Mouse (Mus musculus): ENCODE data around the gene Hoxa5. TPM values are rescaled to one million over a fixed set of nuclear protein-coding genes. Genes with fewer than 3 reads are reported as not detected.

The Hoxa5 gene
- polyA plus RNA-seq, 1 experiment from 2014 or later: 2.6 TPM

- ATAC-seq (replicated peaks; ENCODE audit: insufficient number of reproducible peaks, low FRiP score, low TSS enrichment): no peak
- WGBS (ENCODE audit: insufficient replicate concordance): under 1% methylated on average over 27 of the region's 27 CpGs
- no peaks in the 10 kb centered on the region for H3K9me3 ChIP-seq (replicated peaks; ENCODE audit: control insufficient read depth, low read length)
- H3K9ac ChIP-seq (ENCODE audit: low read depth, low read length): no peak overlapping the region
- peaks cover 5% of the 10 kb centered on the region; the same call in 1 of the 2 replicates for H3K4me1 ChIP-seq (ENCODE audit: control insufficient read depth, insufficient read depth, low read length)
- no peaks in the 10 kb centered on the region for H3K36me3 ChIP-seq (ENCODE audit: control insufficient read depth, insufficient read depth, low read length)
- H3K27ac ChIP-seq (ENCODE audit: low read depth, low read length): no peak overlapping the region
- peaks cover 96% of the 10 kb centered on the region for H3K27me3 ChIP-seq (ENCODE audit: control insufficient read depth, insufficient read depth, low read length)
- H3K4me3 ChIP-seq (ENCODE audit: low read depth, low read length): 0 out of 2 replicates have a peak overlapping the region, but pooled peaks have one; percentile 4
- no peak overlapping the region; the same call in 1 of the 2 replicates for H3K4me2 ChIP-seq
Measured at GRCm38 (mm10) chr6:52248638-52249414, 44.4 kb upstream of the Hoxa5 start.

GRCm38 (mm10) chr6:52247766-52248637 is 43.6 kb upstream of the Hoxa5 start:
- no peak overlapping the region for H3K4me2 ChIP-seq
- peaks cover 5% of the 10 kb centered on the region; the same call in 1 of the 2 replicates for H3K4me1 ChIP-seq (ENCODE audit: control insufficient read depth, insufficient read depth, low read length)
- no peaks in the 10 kb centered on the region for H3K36me3 ChIP-seq (ENCODE audit: control insufficient read depth, insufficient read depth, low read length)
- H3K27me3 ChIP-seq (ENCODE audit: control insufficient read depth, insufficient read depth, low read length): peaks cover 96% of the 10 kb centered on the region
- no peaks in the 10 kb centered on the region for H3K9me3 ChIP-seq (replicated peaks; ENCODE audit: control insufficient read depth, low read length)
- H3K9ac ChIP-seq (ENCODE audit: low read depth, low read length): no peak overlapping the region
- ATAC-seq (replicated peaks; ENCODE audit: insufficient number of reproducible peaks, low FRiP score, low TSS enrichment): no peak
- WGBS (ENCODE audit: insufficient replicate concordance): under 1% methylated on average over 23 of the region's 23 CpGs
- no peak overlapping the region for H3K27ac ChIP-seq (ENCODE audit: low read depth, low read length)
- no peak overlapping the region for H3K4me3 ChIP-seq (ENCODE audit: low read depth, low read length)

- H3K4me3 ChIP-seq (ENCODE audit: low read depth, low read length): no peak overlapping the region
- no peak overlapping the region for H3K27ac ChIP-seq (ENCODE audit: low read depth, low read length)
- no peaks in the 10 kb centered on the region for H3K36me3 ChIP-seq (ENCODE audit: control insufficient read depth, insufficient read depth, low read length)
- H3K9ac ChIP-seq (ENCODE audit: low read depth, low read length): no peak overlapping the region
- peaks cover 96% of the 10 kb centered on the region for H3K27me3 ChIP-seq (ENCODE audit: control insufficient read depth, insufficient read depth, low read length)
- H3K9me3 ChIP-seq (replicated peaks; ENCODE audit: control insufficient read depth, low read length): no peaks in the 10 kb centered on the region
- no peak for ATAC-seq (replicated peaks; ENCODE audit: insufficient number of reproducible peaks, low FRiP score, low TSS enrichment)
- H3K4me1 ChIP-seq (ENCODE audit: control insufficient read depth, insufficient read depth, low read length): peaks cover 5% of the 10 kb centered on the region; the same call in 1 of the 2 replicates
- 2% methylated on average over 3 of the region's 3 CpGs for WGBS (ENCODE audit: insufficient replicate concordance)
- no peak overlapping the region for H3K4me2 ChIP-seq
Measured at GRCm38 (mm10) chr6:52246916-52247315, 42.5 kb upstream of the Hoxa5 start.

GRCm38 (mm10) chr6:52246403-52246803 is 42.0 kb upstream of the Hoxa5 start:
- H3K4me1 ChIP-seq (ENCODE audit: control insufficient read depth, insufficient read depth, low read length): peaks cover 5% of the 10 kb centered on the region; the same call in 1 of the 2 replicates
- H3K36me3 ChIP-seq (ENCODE audit: control insufficient read depth, insufficient read depth, low read length): no peaks in the 10 kb centered on the region
- H3K4me2 ChIP-seq: no peak overlapping the region; the same call in 1 of the 2 replicates
- H3K9ac ChIP-seq (ENCODE audit: low read depth, low read length): no peak overlapping the region
- H3K4me3 ChIP-seq (ENCODE audit: low read depth, low read length): no peak overlapping the region
- H3K27me3 ChIP-seq (ENCODE audit: control insufficient read depth, insufficient read depth, low read length): peaks cover 96% of the 10 kb centered on the region
- no peak for ATAC-seq (replicated peaks; ENCODE audit: insufficient number of reproducible peaks, low FRiP score, low TSS enrichment)
- no peak overlapping the region for H3K27ac ChIP-seq (ENCODE audit: low read depth, low read length)
- under 1% methylated on average over 26 of the region's 26 CpGs for WGBS (ENCODE audit: insufficient replicate concordance)
- H3K9me3 ChIP-seq (replicated peaks; ENCODE audit: control insufficient read depth, low read length): no peaks in the 10 kb centered on the region

- Histone ChIP-seq H3K27me3 (ENCODE audit: control insufficient read depth, insufficient read depth, low read length) (peaks cover 96% of the 10 kb centered on the region), H3K9ac (ENCODE audit: low read depth, low read length) (no peak within 1 kb of the TSS), H3K4me1 (ENCODE audit: control insufficient read depth, insufficient read depth, low read length) (peaks cover 5% of the 10 kb centered on the region; the same call in 1 of the 2 replicates), H3K36me3 (ENCODE audit: control insufficient read depth, insufficient read depth, low read length) (no peaks in the 10 kb centered on the region), H3K27ac (ENCODE audit: low read depth, low read length) (no peak within 1 kb of the TSS), H3K4me3 (ENCODE audit: low read depth, low read length) (peak within 1 kb of the TSS; percentile 25), H3K9me3 (replicated peaks; ENCODE audit: control insufficient read depth, low read length) (no peaks in the 10 kb centered on the region), H3K4me2 (peak within 1 kb of the TSS; percentile 27)
- ATAC-seq (replicated peaks; ENCODE audit: insufficient number of reproducible peaks, low FRiP score, low TSS enrichment): no peak
- 1% methylated on average over 20 of the region's 20 CpGs for WGBS (ENCODE audit: insufficient replicate concordance)
Measured at GRCm38 (mm10) chr6:52245757-52246142, 41.4 kb upstream of the Hoxa5 start, which contains the start of gene Hoxa11. TSS of gene Hoxa11 (minus strand) at chr6:52245810.

GRCm38 (mm10) chr6:52245040-52245756 is 40.8 kb upstream of the Hoxa5 start:
- H3K36me3 ChIP-seq (ENCODE audit: control insufficient read depth, insufficient read depth, low read length): no peaks in the 10 kb centered on the region
- no peak overlapping the region for H3K9ac ChIP-seq (ENCODE audit: low read depth, low read length)
- no peaks in the 10 kb centered on the region for H3K9me3 ChIP-seq (replicated peaks; ENCODE audit: control insufficient read depth, low read length)
- peak overlapping the region; percentile 25 for H3K4me3 ChIP-seq (ENCODE audit: low read depth, low read length)
- H3K27ac ChIP-seq (ENCODE audit: low read depth, low read length): no peak overlapping the region
- WGBS (ENCODE audit: insufficient replicate concordance): 1% methylated on average over 71 of the region's 71 CpGs
- ATAC-seq (replicated peaks; ENCODE audit: insufficient number of reproducible peaks, low FRiP score, low TSS enrichment): no peak
- peak overlapping the region; percentile 27; the same call in 1 of the 2 replicates for H3K4me2 ChIP-seq
- peaks cover 97% of the 10 kb centered on the region for H3K27me3 ChIP-seq (ENCODE audit: control insufficient read depth, insufficient read depth, low read length)
- H3K4me1 ChIP-seq (ENCODE audit: control insufficient read depth, insufficient read depth, low read length): peaks cover 5% of the 10 kb centered on the region; the same call in 1 of the 2 replicates

- no peak overlapping the region for H3K9ac ChIP-seq (ENCODE audit: low read depth, low read length)
- H3K4me3 ChIP-seq (ENCODE audit: low read depth, low read length): peak overlapping the region; percentile 25
Measured at GRCm38 (mm10) chr6:52244471-52245039, 40.2 kb upstream of the Hoxa5 start.

More at GRCm38 (mm10) chr6:52244471-52245039, 40.2 kb upstream of the Hoxa5 start:
- 2% methylated on average over 23 of the region's 23 CpGs for WGBS (ENCODE audit: insufficient replicate concordance)
- H3K27ac ChIP-seq (ENCODE audit: low read depth, low read length): no peak overlapping the region
- no peaks in the 10 kb centered on the region for H3K9me3 ChIP-seq (replicated peaks; ENCODE audit: control insufficient read depth, low read length)
- peaks cover 97% of the 10 kb centered on the region for H3K27me3 ChIP-seq (ENCODE audit: control insufficient read depth, insufficient read depth, low read length)
- peak overlapping the region; percentile 27; the same call in 1 of the 2 replicates for H3K4me2 ChIP-seq
- H3K36me3 ChIP-seq (ENCODE audit: control insufficient read depth, insufficient read depth, low read length): no peaks in the 10 kb centered on the region
- peaks cover 5% of the 10 kb centered on the region; the same call in 1 of the 2 replicates for H3K4me1 ChIP-seq (ENCODE audit: control insufficient read depth, insufficient read depth, low read length)
- no peak for ATAC-seq (replicated peaks; ENCODE audit: insufficient number of reproducible peaks, low FRiP score, low TSS enrichment)
